Mouse (Mus musculus): Measurements from ENCODE around the gene Krtap1-5.
"Not testable (repeated sequence)": the region's sequence is repeated elsewhere in the genome, so short reads cannot be mapped to it uniquely, and the experiment has no call there.

Gene Krtap1-5

GRCm38 (mm10) chr11:99580636-99581035 lies at the start of gene Krtap1-5:
Gene Krtap1-5 (minus strand): TSS chr11:99581016.
- DNase-seq (ENCODE audit: low spot score), result no peak

GRCm38 (mm10) chr11:99628138-99628537 lies 47.3 kb upstream of the Krtap1-5 start, which contains the start of gene Krtap4-1:
Gene Krtap4-1 (minus strand): TSS chr11:99628238.
- no peak for DNase-seq (ENCODE audit: low spot score)

GRCm38 (mm10) chr11:99620335-99620734 lies 39.5 kb upstream of the Krtap1-5 start, which contains the start of gene Gm11562:
Gene Gm11562 (minus strand): TSS chr11:99620435.
- no peak for DNase-seq (ENCODE audit: low spot score)

GRCm38 (mm10) chr11:99614796-99615363 lies 34.1 kb upstream of the Krtap1-5 start, which contains the start of gene Krtap2-4:
Gene Krtap2-4 (minus strand): TSS chr11:99614846.
- no peak for DNase-seq (ENCODE audit: low spot score)

GRCm38 (mm10) chr11:99610089-99610488 lies 29.3 kb upstream of the Krtap1-5 start, which contains the start of gene Gm11937:
Gene Gm11937 (minus strand): TSS chr11:99610189.
- DNase-seq (ENCODE audit: low spot score), result not testable (repeated sequence)

GRCm38 (mm10) chr11:99609126-99609525 lies 28.3 kb upstream of the Krtap1-5 start:
- DNase-seq (ENCODE audit: low spot score), result no peak

GRCm38 (mm10) chr11:99603208-99603607 lies 22.4 kb upstream of the Krtap1-5 start, which contains the start of gene Gm11938:
Gene Gm11938 (minus strand): TSS chr11:99603308.
- DNase-seq (ENCODE audit: low spot score), result not testable (repeated sequence)

GRCm38 (mm10) chr11:99597742-99598141 lies 16.9 kb upstream of the Krtap1-5 start, which contains the start of gene Krtap9-3:
Gene Krtap9-3 (minus strand): TSS chr11:99598105.
- DNase-seq (ENCODE audit: low spot score), result not testable (repeated sequence)

GRCm38 (mm10) chr11:99590981-99591380 lies 10.2 kb upstream of the Krtap1-5 start, which contains the start of gene Krtap1-3:
Gene Krtap1-3 (minus strand): TSS chr11:99591339.
- DNase-seq (ENCODE audit: low spot score), result no peak

GRCm38 (mm10) chr11:99585096-99585495 lies 4.3 kb upstream of the Krtap1-5 start:
- DNase-seq (ENCODE audit: low spot score), result no peak

GRCm38 (mm10) chr11:99583245-99583704 lies 2.5 kb upstream of the Krtap1-5 start, which contains the start of gene Krtap1-4:
Gene Krtap1-4 (minus strand): TSS chr11:99583654.
- no peak for DNase-seq (ENCODE audit: low spot score)

GRCm38 (mm10) chr11:99581564-99581963 lies 748 bp upstream of the Krtap1-5 start:
- no peak for DNase-seq (ENCODE audit: low spot score)

- no peak for DNase-seq (ENCODE audit: low spot score)
Measured at GRCm38 (mm10) chr11:99581051-99581450, 235 bp upstream of the Krtap1-5 start.

- peak; percentile 83 for DNase-seq (ENCODE audit: low spot score)
Measured at GRCm38 (mm10) chr11:99574106-99574505, 6.7 kb downstream of the Krtap1-5 start.

- no peak for DNase-seq (ENCODE audit: low spot score)
Measured at GRCm38 (mm10) chr11:99573164-99573563, 7.7 kb downstream of the Krtap1-5 start.

GRCm38 (mm10) chr11:99566530-99566929 lies 14.3 kb downstream of the Krtap1-5 start, which contains the start of gene Krtap3-1:
Gene Krtap3-1 (minus strand): TSS chr11:99566630.
- no peak for DNase-seq (ENCODE audit: low spot score)

GRCm38 (mm10) chr11:99562580-99562979 lies 18.2 kb downstream of the Krtap1-5 start:
- DNase-seq (ENCODE audit: low spot score), result no peak

GRCm38 (mm10) chr11:99559366-99559765 lies 21.4 kb downstream of the Krtap1-5 start, which contains the start of gene Gm11939:
Gene Gm11939 (minus strand): TSS chr11:99559466.
- DNase-seq (ENCODE audit: low spot score), result no peak

GRCm38 (mm10) chr11:99557976-99558745 lies 22.7 kb downstream of the Krtap1-5 start:
- no peak for DNase-seq (ENCODE audit: low spot score)

- DNase-seq (ENCODE audit: low spot score), result no peak
Measured at GRCm38 (mm10) chr11:99556753-99557152, 24.1 kb downstream of the Krtap1-5 start, which contains the start of gene Krtap3-2. Gene Krtap3-2 (minus strand): TSS chr11:99556853.

GRCm38 (mm10) chr11:99556195-99556594 lies 24.6 kb downstream of the Krtap1-5 start:
- DNase-seq (ENCODE audit: low spot score), result no peak

- DNase-seq (ENCODE audit: low spot score), result no peak
Measured at GRCm38 (mm10) chr11:99550765-99551164, 30.1 kb downstream of the Krtap1-5 start, which contains the start of gene Krtap3-3. Gene Krtap3-3 (minus strand): TSS chr11:99550865.

All from testis, postnatal 10 days (tissue).